Mouse (Mus musculus) C2C12 (cell line): Measurements from ENCODE around the gene Cnn2.

Experiments used
- CEBPB ChIP-seq: IDR thresholded peaks from one replicate; pipeline ENCODE4 v1.6.1; 2011; ENCODE audit warnings: low read depth, mild to moderate bottlenecking, control low read depth, moderate library complexity
- CTCF ChIP-seq: IDR thresholded peaks from one replicate; pipeline ENCODE4 v1.5.1; 2011; ENCODE audit not compliant: control insufficient read depth, insufficient read depth, insufficient read length
- FOSL1 ChIP-seq: IDR thresholded peaks from one replicate; pipeline ENCODE4 v1.8.0; 2011; ENCODE audit warnings: mild to moderate bottlenecking, low read length; ENCODE audit not compliant: poor library complexity, insufficient read depth, severe bottlenecking
- MAX ChIP-seq: IDR thresholded peaks from one replicate; pipeline ENCODE4 v1.6.1; 2011; ENCODE audit warnings: mild to moderate bottlenecking, control low read depth
- MYOD1 ChIP-seq: IDR thresholded peaks from one replicate; pipeline ENCODE4 v1.6.1; 2011; ENCODE audit warnings: low read depth; ENCODE audit not compliant: control insufficient read depth, insufficient read length
- MYOG ChIP-seq: IDR thresholded peaks from one replicate; pipeline ENCODE4 v1.6.1; 2011; ENCODE audit not compliant: control insufficient read depth, insufficient read length; ENCODE audit errors: extremely low read depth
- USF1 ChIP-seq: IDR thresholded peaks from one replicate; pipeline ENCODE4 v1.6.1; 2011; ENCODE audit warnings: low read depth, mild to moderate bottlenecking, control low read depth, moderate library complexity

DNA sequence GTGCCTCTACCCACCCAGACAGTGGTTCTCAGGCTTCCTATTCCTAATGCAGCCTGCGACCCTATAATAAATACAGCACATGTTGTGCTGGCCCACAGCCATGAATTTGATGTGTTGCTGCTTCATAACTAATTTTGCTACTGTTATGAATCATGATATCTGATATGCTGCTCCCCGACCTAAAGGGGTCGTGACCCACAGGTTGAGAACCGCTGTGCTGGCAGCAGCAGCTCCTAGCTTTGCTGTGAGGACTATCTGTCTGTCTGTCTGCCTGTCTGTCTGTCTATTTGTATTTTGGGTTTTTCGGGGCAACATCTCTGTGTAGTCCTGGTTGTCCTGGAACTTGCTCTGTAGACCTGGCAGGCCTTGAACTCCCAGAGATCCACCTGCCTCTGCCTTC is 35.4 kb downstream of the Cnn2 start:
- TF ChIP-seq MYOD1, result no peak
- peak; percentile 63 for TF ChIP-seq MAX
- no peak for TF ChIP-seq USF1
- no peak for TF ChIP-seq CTCF
- TF ChIP-seq CEBPB, result no peak
- TF ChIP-seq MYOG, result no peak
- no peak for TF ChIP-seq FOSL1
